Mouse (Mus musculus) central nervous system, embryonic 18 days (tissue): ENCODE measurements around the gene Sostdc1. TPM values are rescaled to one million over a fixed set of nuclear protein-coding genes. Genes with fewer than 3 reads are reported as not detected.

Experiments
- polyA plus RNA-seq: library from polyadenylated mRNA; depleted of rRNA; stranded (reverse); fragments of >200 nt; gene quantifications from 2 replicates; pipeline ENCODE4 v1.2.3, GENCODE M21; 2012; rRNA removed

The Sostdc1 gene
- polyA plus RNA-seq: 4.9 and 10.5 TPM in 2 replicates

DNA sequence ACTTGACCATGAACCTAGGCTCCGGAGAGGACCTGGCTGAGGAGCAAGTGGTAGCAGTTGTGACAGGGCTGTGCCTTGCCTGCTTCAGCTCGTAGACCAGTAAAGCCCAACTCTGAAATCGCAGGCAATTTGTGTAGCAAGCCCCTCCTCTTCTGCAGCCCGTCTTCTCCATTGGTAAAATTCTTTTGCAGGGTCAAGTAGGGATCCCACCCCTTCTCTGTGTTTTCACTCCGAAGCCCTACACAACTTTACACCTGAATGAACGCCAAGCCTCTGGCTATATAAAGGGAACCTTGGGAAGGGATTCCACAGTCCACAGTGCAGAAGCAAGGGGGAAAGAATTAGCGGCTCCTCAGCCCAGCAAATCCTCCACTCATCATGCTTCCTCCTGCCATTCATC, at the start of gene Sostdc1:
Gene Sostdc1 (plus strand): TSS at position 224 of the 400 bp plus-strand sequence.

Other genes with a start within 250 kb of the Sostdc1 start
- 51.9 and 52.4 TPM in 2 replicates for gene Ankmy2, start 157.0 kb upstream of the Sostdc1 start, polyA plus RNA-seq
- 278 and 288 TPM in 2 replicates for gene Bzw2, start 156.1 kb upstream of the Sostdc1 start, polyA plus RNA-seq
- not detected in 2 replicates for gene Lrrc72, start 60.7 kb upstream of the Sostdc1 start, polyA plus RNA-seq
- gene Ispd, start 67.3 kb downstream of the Sostdc1 start, polyA plus RNA-seq: 4.6 and 5.0 TPM in 2 replicates
- gene D630036H23Rik, start 68.0 kb downstream of the Sostdc1 start, polyA plus RNA-seq: 0.57 and 0.74 TPM in 2 replicates